Mouse (Mus musculus) right cerebral cortex, postnatal 14 days (tissue): ENCODE measurements around the gene Cyp2s1.
"Not testable (repeated sequence)": the region's sequence is repeated elsewhere in the genome, so short reads cannot be mapped to it uniquely, and the experiment has no call there.

Experiments used
- DNase-seq: peaks from one replicate; pipeline ENCODE4 v3.0.0; 2022

Gene Cyp2s1

GRCm38 (mm10) chr7:25805631-25806343 lies 10.9 kb downstream of the Cyp2s1 start:
- DNase-seq: peak; percentile 71

- no peak for DNase-seq
Observed at GRCm38 (mm10) chr7:25804792-25805191, 11.9 kb downstream of the Cyp2s1 start.

GRCm38 (mm10) chr7:25803460-25803859 lies 13.3 kb downstream of the Cyp2s1 start:
- no peak for DNase-seq

- no peak for DNase-seq
Observed at GRCm38 (mm10) chr7:25802241-25803125, 14.2 kb downstream of the Cyp2s1 start.

GRCm38 (mm10) chr7:25801031-25801430 lies 15.7 kb downstream of the Cyp2s1 start:
- no peak for DNase-seq

- no peak for DNase-seq
Observed at GRCm38 (mm10) chr7:25799369-25799768, 17.3 kb downstream of the Cyp2s1 start.

GRCm38 (mm10) chr7:25798540-25798939 lies 18.2 kb downstream of the Cyp2s1 start:
- DNase-seq: no peak

GRCm38 (mm10) chr7:25794775-25795174 lies 21.9 kb downstream of the Cyp2s1 start:
- no peak for DNase-seq

- no peak for DNase-seq
Observed at GRCm38 (mm10) chr7:25793679-25794078, 23.0 kb downstream of the Cyp2s1 start.

- DNase-seq: not testable (repeated sequence)
Observed at GRCm38 (mm10) chr7:25792966-25793365, 23.7 kb downstream of the Cyp2s1 start.

- no peak for DNase-seq
Observed at GRCm38 (mm10) chr7:25790615-25791014, 26.1 kb downstream of the Cyp2s1 start.

GRCm38 (mm10) chr7:25789129-25789440 lies 27.6 kb downstream of the Cyp2s1 start:
- DNase-seq: no peak

GRCm38 (mm10) chr7:25788220-25789128 lies 28.2 kb downstream of the Cyp2s1 start, which contains the start of gene Axl:
Gene Axl (minus strand): TSS chr7:25788705.
- DNase-seq: peak; percentile 27

- DNase-seq: no peak
Observed at GRCm38 (mm10) chr7:25787456-25788219, 29.1 kb downstream of the Cyp2s1 start.

GRCm38 (mm10) chr7:25786974-25787373 lies 29.7 kb downstream of the Cyp2s1 start:
- no peak for DNase-seq

GRCm38 (mm10) chr7:25785752-25786151 lies 31.0 kb downstream of the Cyp2s1 start:
- no peak for DNase-seq

GRCm38 (mm10) chr7:25784808-25785207 lies 31.9 kb downstream of the Cyp2s1 start:
- DNase-seq: no peak

- no peak for DNase-seq
Observed at GRCm38 (mm10) chr7:25783746-25784145, 33.0 kb downstream of the Cyp2s1 start.

GRCm38 (mm10) chr7:25782744-25783143 lies 34.0 kb downstream of the Cyp2s1 start:
- no peak for DNase-seq

- no peak for DNase-seq
Observed at GRCm38 (mm10) chr7:25781937-25782610, 34.6 kb downstream of the Cyp2s1 start.

- DNase-seq: peak; percentile 58
Observed at GRCm38 (mm10) chr7:25781321-25781936, 35.3 kb downstream of the Cyp2s1 start.
